Mouse (Mus musculus) midbrain, embryonic 11.5 days (tissue): Measurements from ENCODE around the gene Olfr403. TPM values are rescaled to one million over a fixed set of nuclear protein-coding genes. Genes with fewer than 3 reads are reported as not detected.

Source experiments
- polyA plus RNA-seq: library from polyadenylated mRNA; unstranded; fragments of >200 nt; fragmentation: Nextera tagmentation; extraction: Ambion mirVana; gene quantifications from 2 replicates; pipeline ENCODE4 v1.2.1, GENCODE M21; 2014

Gene Olfr403
- polyA plus RNA-seq, 1 experiment from 2014 or later: not detected

Other genes starting within 250 kb of the Olfr403 start
- gene Olfr23, start 249.6 kb upstream of the Olfr403 start, polyA plus RNA-seq: not detected in 2 replicates
- gene Olfr397, start 225.4 kb upstream of the Olfr403 start, polyA plus RNA-seq: not detected in 2 replicates
- gene Olfr398, start 195.8 kb upstream of the Olfr403 start, polyA plus RNA-seq: not detected in 2 replicates
- gene Olfr139, start 129.7 kb upstream of the Olfr403 start, polyA plus RNA-seq: not detected in 2 replicates
- not detected in 2 replicates for gene Olfr399, start 129.6 kb upstream of the Olfr403 start, polyA plus RNA-seq
- gene Zfp616, start 116.3 kb upstream of the Olfr403 start, polyA plus RNA-seq: not detected in 2 replicates
- gene Olfr401, start 72.5 kb upstream of the Olfr403 start, polyA plus RNA-seq: not detected in 2 replicates
- gene Olfr402, start 32.7 kb upstream of the Olfr403 start, polyA plus RNA-seq: not detected in 2 replicates
- gene Olfr43, start 25.1 kb downstream of the Olfr403 start, polyA plus RNA-seq: not detected in 2 replicates
- gene Olfr406, start 73.6 kb downstream of the Olfr403 start, polyA plus RNA-seq: not detected in 2 replicates
- not detected in 2 replicates for gene Olfr59, start 97.5 kb downstream of the Olfr403 start, polyA plus RNA-seq
- gene Olfr410, start 151.8 kb downstream of the Olfr403 start, polyA plus RNA-seq: not detected in 2 replicates
- not detected in 2 replicates for gene Olfr411, start 166.4 kb downstream of the Olfr403 start, polyA plus RNA-seq
- not detected in 2 replicates for gene Olfr412, start 175.8 kb downstream of the Olfr403 start, polyA plus RNA-seq